Mouse (Mus musculus) large intestine, adult 2 months (tissue): ENCODE measurements around the gene Eef1akmt1. TPM values are rescaled to one million over a fixed set of nuclear protein-coding genes. Genes with fewer than 3 reads are reported as not detected.

ENCODE experiments used
- DNase-seq: peaks from one replicate; pipeline ENCODE4 v3.0.0-alpha.2; 2012; ENCODE audit warnings: low read depth, low spot score
- WGBS: fragments of 180-500 bp; shearing (Covaris S2); methylation state at CpG from one replicate; pipeline ENCODE4 v1.1.7; 2018; 5-methylcytosine and 5-hydroxymethylcytosine counted together
- polyA plus RNA-seq: library from polyadenylated mRNA; depleted of rRNA; stranded (reverse); fragments of >200 nt; gene quantifications from 2 replicates; pipeline ENCODE4 v1.2.3, GENCODE M21; 2012; rRNA removed

Gene Eef1akmt1
- polyA plus RNA-seq, 1 experiment: 19.3 TPM

GRCm38 (mm10) chr14:57526050-57526623, 45.3 kb downstream of the Eef1akmt1 start:
- DNase-seq: no peak
- 48% methylated on average over 10 of the region's 10 CpGs for WGBS

- no peak for DNase-seq
- WGBS: 1% methylated on average over 57 of the region's 60 CpGs
Observed at GRCm38 (mm10) chr14:57525388-57526049, 45.9 kb downstream of the Eef1akmt1 start.

GRCm38 (mm10) chr14:57524671-57525387, 46.6 kb downstream of the Eef1akmt1 start, which contains the start of gene Il17d:
Il17d (plus strand) TSS chr14:57524777.
- 1% methylated on average over 74 of the region's 104 CpGs for WGBS
- DNase-seq: no peak

- 80% methylated on average over 9 of the region's 9 CpGs for WGBS
Observed at GRCm38 (mm10) chr14:57523762-57524161, 47.6 kb downstream of the Eef1akmt1 start.

GRCm38 (mm10) chr14:57517001-57517400, 54.4 kb downstream of the Eef1akmt1 start:
- WGBS: 90% methylated on average over 7 of the region's 7 CpGs

More at GRCm38 (mm10) chr14:57523762-57524161, 47.6 kb downstream of the Eef1akmt1 start:
- no peak for DNase-seq

GRCm38 (mm10) chr14:57515156-57515762, 56.2 kb downstream of the Eef1akmt1 start:
- WGBS: 58% methylated on average over 6 of the region's 6 CpGs
- no peak for DNase-seq

More at GRCm38 (mm10) chr14:57517001-57517400, 54.4 kb downstream of the Eef1akmt1 start:
- no peak for DNase-seq

- no peak for DNase-seq
- 31% methylated on average over 6 of the region's 6 CpGs for WGBS
Observed at GRCm38 (mm10) chr14:57509554-57509953, 61.9 kb downstream of the Eef1akmt1 start.

GRCm38 (mm10) chr14:57503729-57504128, 67.7 kb downstream of the Eef1akmt1 start:
- WGBS: 88% methylated on average over 6 of the region's 6 CpGs

More at GRCm38 (mm10) chr14:57503729-57504128, 67.7 kb downstream of the Eef1akmt1 start:
- DNase-seq: no peak

Other genes starting within 250 kb of the Eef1akmt1 start
- gene Cryl1, start 173.1 kb downstream of the Eef1akmt1 start, polyA plus RNA-seq: 143 and 185 TPM in 2 replicates
- 1.7 and 3.1 TPM in 2 replicates for gene Ift88, start 147.6 kb downstream of the Eef1akmt1 start, polyA plus RNA-seq
- 3.2 and 4.1 TPM in 2 replicates for gene Il17d, start 46.8 kb downstream of the Eef1akmt1 start, polyA plus RNA-seq
- 2.1 and 3.2 TPM in 2 replicates for gene Xpo4, start 93.8 kb upstream of the Eef1akmt1 start, polyA plus RNA-seq
- not detected in 2 replicates for gene Gm49361, start 174.5 kb upstream of the Eef1akmt1 start, polyA plus RNA-seq
- gene Lats2, start 186.8 kb upstream of the Eef1akmt1 start, polyA plus RNA-seq: 6.5 and 11.5 TPM in 2 replicates
- gene Sap18, start 226.6 kb upstream of the Eef1akmt1 start, polyA plus RNA-seq: 3.3 and 6.1 TPM in 2 replicates